26 mouse cellular contexts compared by ENCODE assay signal in genomic region chr11:99454044-99454443, GRCm38 (mm10). TPM values are rescaled to one million over a fixed set of nuclear protein-coding genes. Genes with fewer than 3 reads are reported as not detected.
"Had no signal": no experiment of that assay in that cellular context is flagged by ENCODE, and none has a peak within 500 bp of the region (broad histone marks: within the 10 kb centered on the region; RNA-seq: fewer than 3 reads in every experiment).

No protein-coding gene starts in this region.

- H3K4me3 ChIP-seq: heart, adult 2 months; heart, embryonic 13.5 days; heart, embryonic 15.5 days; hindbrain, embryonic 13.5 days; hindbrain, embryonic 15.5 days; kidney, embryonic 15.5 days; limb, embryonic 13.5 days; limb, embryonic 15.5 days had no signal

- H3K4me2 ChIP-seq: heart, embryonic 11.5 days; heart, embryonic 13.5 days; heart, embryonic 15.5 days; hindbrain, embryonic 13.5 days; hindbrain, embryonic 15.5 days; kidney, embryonic 15.5 days; limb, embryonic 13.5 days; limb, embryonic 15.5 days had no signal

- H3K27me3 ChIP-seq: heart, embryonic 15.5 days; hindbrain, embryonic 13.5 days; hindbrain, embryonic 15.5 days; kidney, embryonic 15.5 days; limb, embryonic 13.5 days; limb, embryonic 15.5 days had no signal

- H3K36me3 ChIP-seq: heart, embryonic 13.5 days; heart, embryonic 15.5 days; hindbrain, embryonic 13.5 days; hindbrain, embryonic 15.5 days; kidney, embryonic 15.5 days; limb, embryonic 13.5 days; limb, embryonic 15.5 days had no signal

- H3K9me3 ChIP-seq: heart, embryonic 13.5 days; heart, embryonic 15.5 days; hindbrain, embryonic 13.5 days; hindbrain, embryonic 15.5 days; kidney, embryonic 15.5 days; limb, embryonic 13.5 days; limb, embryonic 15.5 days had no signal

- DNase-seq: gastrocnemius, postnatal 14 days; gastrocnemius, postnatal 36 days; heart, adult 11 months; heart, adult 2 months; heart, postnatal 14 days; heart, postnatal 36 days; layer of hippocampus, adult 9-11 months; layer of hippocampus, postnatal 36 days; left cerebral cortex, postnatal 4 days had no signal

- H3K27ac ChIP-seq: heart, adult 2 months; heart, embryonic 13.5 days; heart, embryonic 15.5 days; hindbrain, embryonic 13.5 days; hindbrain, embryonic 15.5 days; hindbrain, postnatal 0 days; kidney, embryonic 15.5 days; kidney, postnatal 0 days; limb, embryonic 13.5 days; limb, embryonic 15.5 days had no signal

- ATAC-seq: hindbrain, postnatal 0 days had no signal

- H3K4me1 ChIP-seq: heart, embryonic 13.5 days; heart, embryonic 15.5 days; hindbrain, embryonic 13.5 days; hindbrain, embryonic 15.5 days; limb, embryonic 13.5 days; limb, embryonic 15.5 days had no signal

- H3K9ac ChIP-seq: heart, embryonic 13.5 days; heart, embryonic 15.5 days; hindbrain, embryonic 13.5 days; hindbrain, embryonic 15.5 days; kidney, embryonic 15.5 days; limb, embryonic 13.5 days; limb, embryonic 15.5 days had no signal

RNA-seq across cellular contexts. Expression of gene Krt12, which starts 32.0 kb away (rescaled TPM):
- polyA plus RNA-seq: gonadal fat pad, adult 2 months; heart, adult 2 months; heart, embryonic 11.5 days; heart, embryonic 13.5 days; heart, embryonic 15.5 days; heart, postnatal 0 days; hindbrain, embryonic 11.5 days; hindbrain, embryonic 13.5 days; hindbrain, embryonic 15.5 days; intestine, embryonic 14.5 days; kidney, adult 2 months; kidney, embryonic 15.5 days; kidney, postnatal 0 days; limb, embryonic 11.5 days; limb, embryonic 13.5 days; liver, adult 2 months had no signal

RNA-seq across cellular contexts. Expression of gene Krt23, which starts 38.9 kb away (rescaled TPM):
- polyA plus RNA-seq: hindbrain, embryonic 11.5 days had no signal
